9 mouse cellular contexts compared by ENCODE assay signal in genomic region chr1:87041814-87042438, GRCm38 (mm10). TPM values are rescaled to one million over a fixed set of nuclear protein-coding genes. Genes with fewer than 3 reads are reported as not detected.
DNase-seq lines count a peak whose midpoint lies in the region; ATAC-seq and TF ChIP-seq lines count a peak whose summit lies in the region.
"Had no signal": no experiment of that assay in that cellular context is flagged by ENCODE, and none has a peak within 500 bp of the region (broad histone marks: within the 10 kb centered on the region; RNA-seq: fewer than 3 reads in every experiment).

No protein-coding gene starts in this region.

- no peak overlapping the region for H3K27ac ChIP-seq in CH12.LX (ENCODE audit: insufficient read depth, low read depth)
- no peak overlapping the region for H3K27ac ChIP-seq in heart, postnatal 0 days (ENCODE audit: low read depth)
- no peak overlapping the region for H3K27ac ChIP-seq in liver, embryonic 12.5 days
- no peak overlapping the region for H3K27ac ChIP-seq in neural tube, embryonic 13.5 days (replicated peaks)
- H3K27ac ChIP-seq: embryonic facial prominence, embryonic 15.5 days had no signal

- no peak for TF ChIP-seq POLR2A in CH12.LX (IDR thresholded peaks at IDR 0.05; ENCODE audit: low read depth, low read length)
- TF ChIP-seq POLR2A in brain, embryonic 14.5 days (IDR thresholded peaks at IDR 0.05; ENCODE audit: borderline replicate concordance, extremely low read depth, insufficient read depth, insufficient read length, poor library complexity, severe bottlenecking) = no peak

- H3K27me3 ChIP-seq in CH12.LX (replicated peaks) = no peaks in the 10 kb centered on the region
- H3K27me3 ChIP-seq in heart, postnatal 0 days (ENCODE audit: control insufficient read depth, insufficient read depth, low read length) = no peaks in the 10 kb centered on the region
- no peaks in the 10 kb centered on the region for H3K27me3 ChIP-seq in liver, embryonic 12.5 days (replicated peaks)
- H3K27me3 ChIP-seq in neural tube, embryonic 13.5 days = no peaks in the 10 kb centered on the region
- H3K27me3 ChIP-seq: embryonic facial prominence, embryonic 15.5 days had no signal

- no peak overlapping the region for H3K4me2 ChIP-seq in CH12.LX (ENCODE audit: insufficient read depth, low read depth, poor library complexity, severe bottlenecking)
- no peak overlapping the region for H3K4me2 ChIP-seq in heart, postnatal 0 days (ENCODE audit: low read depth, low read length)
- no peak overlapping the region for H3K4me2 ChIP-seq in liver, embryonic 12.5 days
- H3K4me2 ChIP-seq in neural tube, embryonic 13.5 days = no peak overlapping the region
- H3K4me2 ChIP-seq: embryonic facial prominence, embryonic 15.5 days had no signal

- ATAC-seq in erythroblast, adult 5-6 weeks (replicated peaks; ENCODE audit: low FRiP score, poor library complexity, severe bottlenecking) = peak; percentile 59; the same call in 1 of the 2 replicates
- peak; percentile 25; the same call in 1 of the 2 replicates for ATAC-seq in heart, postnatal 0 days (ENCODE audit: insufficient read depth, low read depth)
- 0 out of 2 replicates have a peak, but pooled peaks have one; percentile 38 for ATAC-seq in liver, embryonic 12.5 days
- peak; percentile 77 for ATAC-seq in neural tube, embryonic 13.5 days (ENCODE audit: low read depth)

- peaks cover 0 to 20% of the 10 kb centered on the region in 2 experiments; a peak in 2 of 4 replicates for H3K4me1 ChIP-seq in CH12.LX (ENCODE audit: control insufficient read depth in 1 of 2, insufficient read depth in 2 of 2)
- 0 out of 2 replicates have a peak, but pooled peaks cover 6% of the 10 kb centered on the region for H3K4me1 ChIP-seq in heart, postnatal 0 days (ENCODE audit: control insufficient read depth, insufficient read depth)
- no peaks in the 10 kb centered on the region for H3K4me1 ChIP-seq in liver, embryonic 12.5 days
- peaks cover 14% of the 10 kb centered on the region for H3K4me1 ChIP-seq in neural tube, embryonic 13.5 days (replicated peaks)

- no peak overlapping the region for H3K9ac ChIP-seq in CH12.LX (ENCODE audit: insufficient read depth, low read depth)
- H3K9ac ChIP-seq in heart, postnatal 0 days (replicated peaks; ENCODE audit: low read depth, low read length) = no peak overlapping the region
- H3K9ac ChIP-seq in liver, embryonic 12.5 days = no peak overlapping the region
- no peak overlapping the region for H3K9ac ChIP-seq in neural tube, embryonic 13.5 days
- H3K9ac ChIP-seq: embryonic facial prominence, embryonic 15.5 days had no signal

- TF ChIP-seq RAD21 in CH12.LX (IDR thresholded peaks at IDR 0.05; ENCODE audit: low read depth, low read length) = peak; percentile 91

- dilution Hi-C loops in CH12.LX (cut with MboI; ENCODE audit: extremely low pct_ligation_motif_present, extremely low pct_unique_long_range_greater_than_20kb, low sequenced_read_pairs) = no loop called here

- peak; percentile 81 to 93 for TF ChIP-seq CTCF in CH12.LX (conservative IDR thresholded peaks at IDR 0.05 in 1 of 2, IDR thresholded peaks at IDR 0.05 in 1 of 2; ENCODE audit: low read depth in 2 of 2, low read length in 2 of 2)
- TF ChIP-seq CTCF in brain, embryonic 14.5 days (IDR thresholded peaks at IDR 0.05; ENCODE audit: borderline replicate concordance, extremely low read depth, insufficient read depth, insufficient read length) = peak; percentile 96
- peak; percentile 97 for TF ChIP-seq CTCF in heart, postnatal 0 days (IDR thresholded peaks at IDR 0.05; ENCODE audit: low read depth)

- no peaks in the 10 kb centered on the region for H3K79me2 ChIP-seq in CH12.LX (replicated peaks; ENCODE audit: control insufficient read depth, extremely low read depth, insufficient read depth, poor library complexity, severe bottlenecking)

- no peak overlapping the region for H3K4me3 ChIP-seq in CH12.LX (replicated peaks in 1 of 3; ENCODE audit: low read depth in 2 of 3, low read length in 2 of 3, poor library complexity in 1 of 3)
- H3K4me3 ChIP-seq in heart, postnatal 0 days (ENCODE audit: low read depth, low read length) = no peak overlapping the region
- H3K4me3 ChIP-seq in liver, embryonic 12.5 days = no peak overlapping the region
- H3K4me3 ChIP-seq in neural tube, embryonic 13.5 days = no peak overlapping the region
- H3K4me3 ChIP-seq: embryonic facial prominence, embryonic 15.5 days had no signal

- peak; percentile 52 for DNase-seq in CH12.LX (ENCODE audit: extremely low read depth)
- peak; percentile 84 for DNase-seq in brain, embryonic 14.5 days (ENCODE audit: low read depth)
- DNase-seq in heart, postnatal 0 days (ENCODE audit: low spot score) = peak; percentile 48
- DNase-seq in kidney, postnatal 25 days = peak; percentile 68 to 71
- DNase-seq in thymus, postnatal 10 days (ENCODE audit: low spot score in 2 of 2) = peak; percentile 18 to 63

- WGBS in heart, postnatal 0 days = 0% methylated on average over 1 of the region's 1 CpGs
- WGBS in liver, embryonic 12.5 days (ENCODE audit: insufficient replicate concordance) = 0% methylated on average over 1 of the region's 1 CpGs
- 0% methylated on average over 1 of the region's 1 CpGs for WGBS in neural tube, embryonic 13.5 days

- H3K9me3 ChIP-seq in CH12.LX (replicated peaks; ENCODE audit: low read length) = no peaks in the 10 kb centered on the region
- H3K9me3 ChIP-seq in heart, postnatal 0 days (replicated peaks; ENCODE audit: control insufficient read depth, low read length) = no peaks in the 10 kb centered on the region
- H3K9me3 ChIP-seq in liver, embryonic 12.5 days (replicated peaks) = no peaks in the 10 kb centered on the region
- H3K9me3 ChIP-seq in neural tube, embryonic 13.5 days = no peaks in the 10 kb centered on the region
- H3K9me3 ChIP-seq: embryonic facial prominence, embryonic 15.5 days had no signal

- TF ChIP-seq EP300 in CH12.LX (IDR thresholded peaks at IDR 0.05; ENCODE audit: low read length) = no peak
- TF ChIP-seq EP300 in heart, postnatal 0 days (IDR thresholded peaks at IDR 0.05; ENCODE audit: low read depth) = no peak

- peaks cover 7 to 34% of the 10 kb centered on the region in 2 experiments for H3K36me3 ChIP-seq in CH12.LX (replicated peaks in 1 of 2; ENCODE audit: control insufficient read depth in 1 of 2, insufficient read depth in 1 of 2, low read length in 1 of 2)
- H3K36me3 ChIP-seq in heart, postnatal 0 days (replicated peaks; ENCODE audit: control insufficient read depth, insufficient read depth, low read length) = 0 out of 2 replicates have a peak, but pooled peaks cover 3% of the 10 kb centered on the region
- H3K36me3 ChIP-seq in liver, embryonic 12.5 days = peaks cover 8% of the 10 kb centered on the region; the same call in 1 of the 2 replicates
- peaks cover 13% of the 10 kb centered on the region; the same call in 1 of the 2 replicates for H3K36me3 ChIP-seq in neural tube, embryonic 13.5 days

- in situ Hi-C loops in CH12.LX (cut with MboI; ENCODE audit: low pct_ligation_motif_present, low pct_unique_long_range_greater_than_20kb, low sequenced_read_pairs) = loop anchor here (5.0 to 25.0 kb wide), 2 partner anchors 375 to 605 kb away; partner anchors contain the start of genes Nmur1 and Tex44

TF ChIP-seq in CH12.LX, 34 proteins besides CTCF, POLR2A, EP300 and RAD21:
- TF ChIP-seq SMC3 (IDR thresholded peaks at IDR 0.05; ENCODE audit: low read depth, low read length) = peak; percentile 86
- peak; percentile 37 for TF ChIP-seq ZC3H11A (IDR thresholded peaks at IDR 0.05; ENCODE audit: low read depth, low read length)
- TF ChIP-seq TCF12 (IDR thresholded peaks at IDR 0.05; ENCODE audit: low read depth, low read length) = 0 out of 2 replicates have a peak, but pooled peaks have one; percentile 15
- no peak for TF ChIP-seq TBP (conservative IDR thresholded peaks at IDR 0.05; ENCODE audit: low read depth, low read length)
- TF ChIP-seq MAZ (IDR thresholded peaks at IDR 0.05; ENCODE audit: low read depth, low read length) = no peak
- peak; percentile 35; the same call in 1 of the 2 replicates for TF ChIP-seq NELFE (IDR thresholded peaks at IDR 0.05; ENCODE audit: low read depth, low read length)
- TF ChIP-seq MXI1 (IDR thresholded peaks at IDR 0.05; ENCODE audit: low read depth, low read length) = no peak

RNA-seq across cellular contexts. Expression of gene Alppl2, which starts 47.8 kb away (rescaled TPM):
- total RNA-seq in CH12.LX (2012; rRNA removed) = not detected in 2 replicates
- total RNA-seq in CH12.LX (2014; rRNA removed) = not detected in 2 replicates
- polyA plus RNA-seq in CH12.LX (2012; ENCODE audit: insufficient read length, low read depth) = not detected in 2 replicates
- polyA plus RNA-seq in brain, embryonic 14.5 days (2012; rRNA removed) = not detected in 2 replicates
- total RNA-seq in erythroblast, adult 5-6 weeks (2015; ENCODE audit: low replicate concordance) = not detected in 2 replicates
- total RNA-seq in erythroblast, adult 5-6 weeks (2017; ENCODE audit: low replicate concordance) = not detected in 2 replicates
- not detected in 2 replicates for total RNA-seq in heart, postnatal 0 days (2014; rRNA removed; ENCODE audit: low replicate concordance)
- not detected in 2 replicates for polyA plus RNA-seq in heart, postnatal 0 days (2015; fragmentation: Nextera tagmentation; extraction: Ambion mirVana)
- 0.14 TPM in 1 of 2 replicates, not detected in the other for polyA plus RNA-seq in liver, embryonic 12.5 days (2016; fragmentation: Nextera tagmentation; extraction: Ambion mirVana)
- not detected in 2 replicates for polyA plus RNA-seq in neural tube, embryonic 13.5 days (2015; fragmentation: Nextera tagmentation; extraction: Ambion mirVana)
- polyA plus RNA-seq: embryonic facial prominence, embryonic 15.5 days had no signal

RNA-seq across cellular contexts. Expression of gene Alpi, which starts 59.5 kb away (rescaled TPM):
- total RNA-seq in CH12.LX (2012; rRNA removed) (not detected in 2 replicates), CH12.LX (2014; rRNA removed) (not detected in 2 replicates)
- not detected in 2 replicates for polyA plus RNA-seq in CH12.LX (2012; ENCODE audit: insufficient read length, low read depth)
- polyA plus RNA-seq in brain, embryonic 14.5 days (2012; rRNA removed) = 0.06 TPM in 1 of 2 replicates, not detected in the other
- total RNA-seq in erythroblast, adult 5-6 weeks (2015; ENCODE audit: low replicate concordance) = not detected in 2 replicates
- total RNA-seq in erythroblast, adult 5-6 weeks (2017; ENCODE audit: low replicate concordance) = not detected in 2 replicates
- not detected in 2 replicates for total RNA-seq in heart, postnatal 0 days (2014; rRNA removed; ENCODE audit: low replicate concordance)
- not detected in 2 replicates for polyA plus RNA-seq in heart, postnatal 0 days (2015; fragmentation: Nextera tagmentation; extraction: Ambion mirVana)
- not detected in 2 replicates for polyA plus RNA-seq in liver, embryonic 12.5 days (2016; fragmentation: Nextera tagmentation; extraction: Ambion mirVana)
- not detected in 2 replicates for polyA plus RNA-seq in neural tube, embryonic 13.5 days (2015; fragmentation: Nextera tagmentation; extraction: Ambion mirVana)
- polyA plus RNA-seq: embryonic facial prominence, embryonic 15.5 days had no signal

Comparison
In these comparisons a context has a peak if more than half of its experiments do, and no peak if none do; other contexts are left out.
1. ATAC-seq: peak in every context shown above with its lines; median percentile 77 in neural tube, embryonic 13.5 days; 59 in erythroblast, adult 5-6 weeks; 38 in liver, embryonic 12.5 days; 25 in heart, postnatal 0 days.